Mouse (Mus musculus) liver, embryonic 15.5 days (tissue): Measurements from ENCODE around the gene Dgcr8. TPM values are rescaled to one million over a fixed set of nuclear protein-coding genes. Genes with fewer than 3 reads are reported as not detected.
"Not testable (repeated sequence)": the region's sequence is repeated elsewhere in the genome, so short reads cannot be mapped to it uniquely, and the experiment has no call there.

Experiments
- ATAC-seq: fragments of 200-750 bp; cut with Nextera tagmentation; 2 replicates; pipeline ENCODE4 v1.8.0; 2017; ENCODE audit warnings: moderate number of reproducible peaks, mild to moderate bottlenecking, moderate library complexity; ENCODE audit not compliant: insufficient read depth
- H3K27ac ChIP-seq: fragments of 300-500 bp; sonication (generic); replicated peaks from 2 replicates; pipeline ENCODE4 v1.5.1; 2015; ENCODE audit warnings: mild to moderate bottlenecking, inconsistent platforms
- H3K27me3 ChIP-seq: fragments of 300-500 bp; sonication (generic); 2 replicates; pipeline ENCODE4 v1.6.1; 2015; ENCODE audit warnings: mild to moderate bottlenecking, inconsistent platforms
- H3K36me3 ChIP-seq: fragments of 300-500 bp; sonication (generic); replicated peaks from 2 replicates; pipeline ENCODE4 v1.6.1; 2015; ENCODE audit warnings: moderate library complexity, mild to moderate bottlenecking, inconsistent platforms
- H3K4me1 ChIP-seq: fragments of 300-500 bp; sonication (generic); replicated peaks from 2 replicates; pipeline ENCODE4 v1.6.1; 2015; ENCODE audit warnings: inconsistent platforms
- H3K4me2 ChIP-seq: fragments of 300-500 bp; sonication (generic); 2 replicates; pipeline ENCODE4 v1.6.1; 2015; ENCODE audit warnings: moderate library complexity, mild to moderate bottlenecking, inconsistent platforms
- H3K4me3 ChIP-seq: fragments of 300-500 bp; sonication (generic); replicated peaks from 2 replicates; pipeline ENCODE4 v1.5.1; 2015; ENCODE audit warnings: mild to moderate bottlenecking, inconsistent platforms
- H3K9ac ChIP-seq: fragments of 300-500 bp; sonication (generic); 2 replicates; pipeline ENCODE4 v1.6.1; 2015; ENCODE audit warnings: moderate library complexity, mild to moderate bottlenecking, inconsistent platforms
- H3K9me3 ChIP-seq: fragments of 300-500 bp; sonication (generic); replicated peaks from 2 replicates; pipeline ENCODE4 v1.6.1; 2016; ENCODE audit warnings: inconsistent platforms
- WGBS: fragments of 180-500 bp; shearing (Covaris S2); methylation state at CpG from one replicate; pipeline ENCODE4 v1.1.7; 2015; ENCODE audit warnings: mixed read lengths; ENCODE audit not compliant: insufficient replicate concordance; 5-methylcytosine and 5-hydroxymethylcytosine counted together
- polyA plus RNA-seq: library from polyadenylated mRNA; unstranded; fragments of >200 nt; fragmentation: Nextera tagmentation; extraction: Ambion mirVana; gene quantifications from 2 replicates; pipeline ENCODE4 v1.2.1, GENCODE M21; 2015

The Dgcr8 gene
- polyA plus RNA-seq, 1 experiment from 2014 or later: 11.2 TPM

DNA sequence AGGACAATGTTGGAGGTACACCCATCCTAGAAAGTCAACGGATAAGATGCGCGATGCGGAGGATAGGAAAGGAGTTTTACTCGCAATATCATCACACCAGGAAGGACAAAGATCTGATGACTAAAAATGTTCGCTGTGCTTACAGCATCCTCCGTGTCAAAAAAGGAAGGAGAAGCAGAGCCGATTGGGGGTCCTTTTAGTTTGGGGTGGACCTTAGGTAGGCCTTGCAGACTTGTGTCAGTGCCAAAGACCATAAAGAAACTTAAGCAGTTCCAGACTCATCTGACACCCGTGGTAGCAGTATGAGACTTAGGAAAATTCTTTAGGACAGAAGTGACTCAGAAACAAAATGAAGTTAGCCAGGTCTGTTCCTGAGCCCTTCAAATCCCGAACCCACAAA is 568 bp upstream of the Dgcr8 start:
- Histone ChIP-seq H3K4me3 (peak overlapping the region; percentile 76), H3K4me1 (peaks cover 33% of the 10 kb centered on the region), H3K27ac (peak overlapping the region; percentile 76), H3K9ac (peak overlapping the region; percentile 84), H3K4me2 (peak overlapping the region; percentile 83), H3K36me3 (peaks cover 26% of the 10 kb centered on the region)
- not testable (repeated sequence) for H3K27me3 ChIP-seq, H3K9me3 ChIP-seq, ATAC-seq
- WGBS: 2% methylated on average over 10 of the region's 10 CpGs

DNA sequence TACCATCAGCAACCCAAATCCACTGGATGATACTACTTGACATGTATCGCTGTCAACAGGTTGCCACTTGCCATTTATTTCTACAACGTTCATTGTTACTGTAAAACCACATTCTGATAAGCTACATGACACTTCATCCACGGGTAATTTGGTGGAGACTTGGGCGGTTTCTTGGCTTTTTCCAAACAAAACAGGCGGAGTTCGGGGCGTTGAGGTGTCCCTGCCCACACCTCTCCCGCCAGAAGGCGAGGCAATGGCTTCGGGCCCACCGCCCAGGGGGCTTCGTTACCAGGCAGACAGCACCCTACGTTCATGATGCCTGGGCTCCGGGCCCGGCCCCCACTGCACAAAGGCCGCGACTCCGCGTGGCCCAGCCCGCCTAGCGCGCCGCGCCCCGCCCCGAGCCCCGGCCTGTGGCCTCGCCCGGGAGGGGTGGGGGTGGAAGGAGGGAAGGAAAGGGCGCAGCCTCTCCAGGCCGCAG is 425 bp downstream of the Dgcr8 start:
- H3K36me3 ChIP-seq: peaks cover 36% of the 10 kb centered on the region

DNA sequence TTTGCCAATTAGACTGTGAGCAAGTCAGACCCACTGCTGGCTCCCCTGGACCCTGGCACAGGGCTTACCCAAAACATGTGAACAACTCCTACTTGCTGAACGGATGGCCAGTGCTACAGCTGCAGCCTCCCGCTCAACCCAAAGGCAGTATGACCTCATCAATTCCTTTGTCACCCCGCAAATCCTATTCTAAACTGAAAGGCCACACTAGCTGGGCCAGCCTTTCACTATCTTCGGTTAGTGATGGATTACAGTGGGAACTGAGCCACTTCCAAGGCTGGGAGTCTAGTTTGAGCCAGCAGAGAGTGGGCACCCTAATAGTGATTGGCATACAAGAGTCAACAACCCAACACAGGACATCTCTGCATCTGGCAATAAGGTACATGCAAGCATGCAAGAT is 880 bp downstream of the Dgcr8 start:
- H3K27me3 ChIP-seq: no peaks in the 10 kb centered on the region
- 2% methylated on average over 4 of the region's 4 CpGs for WGBS
- peak overlapping the region; percentile 83 for H3K4me2 ChIP-seq
- peaks cover 40% of the 10 kb centered on the region for H3K36me3 ChIP-seq
- peak overlapping the region; percentile 76 for H3K4me3 ChIP-seq
- peak overlapping the region; percentile 88 for H3K27ac ChIP-seq
- H3K9me3 ChIP-seq: no peaks in the 10 kb centered on the region
- H3K9ac ChIP-seq: peak overlapping the region; percentile 84
- no peak for ATAC-seq
- peaks cover 33% of the 10 kb centered on the region for H3K4me1 ChIP-seq

More for the DNA sequence above, 425 bp downstream of the Dgcr8 start:
- ATAC-seq: peak; percentile 91
- peak overlapping the region; percentile 76 for H3K4me3 ChIP-seq
- peak overlapping the region; percentile 88 for H3K27ac ChIP-seq
- peaks cover 33% of the 10 kb centered on the region for H3K4me1 ChIP-seq
- H3K27me3 ChIP-seq: no peaks in the 10 kb centered on the region
- H3K4me2 ChIP-seq: peak overlapping the region; percentile 83
- H3K9me3 ChIP-seq: no peaks in the 10 kb centered on the region
- under 1% methylated on average over 28 of the region's 31 CpGs for WGBS
- H3K9ac ChIP-seq: peak overlapping the region; percentile 84

DNA sequence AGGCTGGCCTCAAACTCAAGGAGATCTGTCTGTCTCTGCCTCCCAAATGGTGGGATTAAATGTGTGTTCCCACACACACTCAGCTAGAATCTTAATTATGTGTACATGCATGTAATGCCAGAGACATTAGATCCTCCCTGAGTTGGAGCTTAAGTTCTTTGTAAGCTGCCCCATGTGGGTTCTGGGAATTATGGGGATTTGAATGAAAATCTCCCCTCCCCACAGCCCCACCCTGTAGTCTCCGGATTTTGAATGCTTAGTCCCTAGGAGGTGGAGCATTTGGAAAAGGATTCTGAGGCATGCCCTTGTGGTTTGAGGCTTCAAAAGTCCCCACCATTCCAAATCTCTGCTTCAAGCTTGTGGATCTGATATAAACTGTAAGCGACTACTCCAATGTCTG is 13.9 kb downstream of the Dgcr8 start:
- Histone ChIP-seq H3K9me3 (no peaks in the 10 kb centered on the region), H3K36me3 (peaks cover 98% of the 10 kb centered on the region)

DNA sequence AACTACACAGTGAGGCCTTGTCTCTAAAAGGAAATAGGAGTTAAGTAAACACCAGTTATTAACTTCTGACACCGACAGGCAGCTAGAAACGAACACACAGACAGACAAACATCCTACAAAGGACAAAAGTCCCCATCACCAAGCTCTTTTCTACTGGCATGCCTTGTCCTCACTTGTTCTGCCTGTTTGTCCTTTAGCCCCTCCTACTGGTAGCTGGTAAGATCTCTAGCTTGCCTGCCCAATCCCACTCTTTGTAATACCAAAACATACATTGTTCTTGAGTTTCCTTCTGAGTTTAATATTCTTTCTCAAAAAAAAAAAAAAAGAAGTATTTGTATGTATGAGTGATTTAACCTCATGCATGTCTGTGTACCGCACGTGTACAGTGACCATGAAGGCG is 20.9 kb downstream of the Dgcr8 start:
- peaks cover 95% of the 10 kb centered on the region for H3K36me3 ChIP-seq
- no peaks in the 10 kb centered on the region for H3K27me3 ChIP-seq
- no peak overlapping the region for H3K27ac ChIP-seq
- no peak overlapping the region for H3K9ac ChIP-seq
- 80% methylated on average over 5 of the region's 5 CpGs for WGBS
- no peaks in the 10 kb centered on the region for H3K9me3 ChIP-seq
- no peak overlapping the region for H3K4me2 ChIP-seq
- H3K4me1 ChIP-seq: no peaks in the 10 kb centered on the region
- no peak for ATAC-seq
- H3K4me3 ChIP-seq: no peak overlapping the region

More for the DNA sequence above, 13.9 kb downstream of the Dgcr8 start:
- Histone ChIP-seq H3K4me2 (no peak overlapping the region), H3K9ac (no peak overlapping the region), H3K4me3 (no peak overlapping the region), H3K27ac (no peak overlapping the region), H3K27me3 (no peaks in the 10 kb centered on the region), H3K4me1 (no peaks in the 10 kb centered on the region)
- WGBS: 79% methylated on average over 2 of the region's 2 CpGs
- no peak for ATAC-seq

DNA sequence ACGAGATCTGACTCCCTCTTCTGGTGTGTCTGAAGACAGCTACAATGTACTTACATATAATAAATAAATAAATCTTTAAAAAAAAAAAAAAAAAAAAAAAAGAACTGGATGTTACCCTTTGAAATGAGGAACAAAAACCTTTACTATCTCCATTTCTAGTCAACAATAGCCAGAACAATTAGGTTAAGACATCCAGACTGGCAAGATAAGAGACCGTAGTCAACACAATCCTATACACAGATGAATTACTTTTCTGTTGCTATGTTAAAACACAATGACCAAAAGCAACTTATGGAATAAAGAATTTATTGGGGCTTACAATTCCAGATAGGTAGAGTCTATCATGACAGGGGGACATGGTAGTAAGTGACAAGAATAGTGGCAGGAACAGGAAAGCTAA is 24.0 kb downstream of the Dgcr8 start:
- no peak overlapping the region for H3K4me2 ChIP-seq
- H3K36me3 ChIP-seq: peaks cover 91% of the 10 kb centered on the region
- H3K27me3 ChIP-seq: no peaks in the 10 kb centered on the region
- H3K4me3 ChIP-seq: no peak overlapping the region
- no peak overlapping the region for H3K9ac ChIP-seq
- H3K4me1 ChIP-seq: no peaks in the 10 kb centered on the region
- no peak overlapping the region for H3K27ac ChIP-seq
- no peaks in the 10 kb centered on the region for H3K9me3 ChIP-seq
- no peak for ATAC-seq
- 86% methylated on average over 2 of the region's 2 CpGs for WGBS

DNA sequence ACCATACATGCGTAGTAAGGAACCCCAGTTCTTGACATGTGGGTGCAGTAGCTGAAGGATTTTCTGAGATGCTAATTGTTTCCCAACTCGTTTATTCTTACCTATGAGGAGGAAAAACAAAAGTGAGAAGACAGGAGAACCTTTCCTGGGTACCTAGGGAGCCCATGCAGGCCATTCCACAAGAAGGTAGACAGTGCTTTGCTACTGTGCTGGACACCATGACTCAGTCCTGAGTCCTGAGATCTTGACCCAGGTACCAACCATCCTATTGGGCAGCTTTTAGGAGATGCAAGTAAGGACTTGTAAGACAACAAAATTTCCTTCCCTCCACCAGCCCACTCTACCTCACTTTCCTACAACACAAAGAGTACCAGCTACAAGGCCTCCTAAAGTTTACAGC is 30.8 kb downstream of the Dgcr8 start, which contains the start of gene Gm49776:
TSS of gene Gm49776 (minus strand) at position 101 of the 400 bp plus-strand sequence.
- Histone ChIP-seq H3K4me2 (no peak within 1 kb of the TSS), H3K36me3 (peaks cover 95% of the 10 kb centered on the region), H3K4me3 (no peak within 1 kb of the TSS), H3K9me3 (no peaks in the 10 kb centered on the region), H3K4me1 (0 out of 2 replicates have a peak, but pooled peaks cover 8% of the 10 kb centered on the region), H3K27me3 (no peaks in the 10 kb centered on the region), H3K9ac (no peak within 1 kb of the TSS), H3K27ac (no peak within 1 kb of the TSS)
- no peak for ATAC-seq
- 77% methylated on average over 2 of the region's 2 CpGs for WGBS

DNA sequence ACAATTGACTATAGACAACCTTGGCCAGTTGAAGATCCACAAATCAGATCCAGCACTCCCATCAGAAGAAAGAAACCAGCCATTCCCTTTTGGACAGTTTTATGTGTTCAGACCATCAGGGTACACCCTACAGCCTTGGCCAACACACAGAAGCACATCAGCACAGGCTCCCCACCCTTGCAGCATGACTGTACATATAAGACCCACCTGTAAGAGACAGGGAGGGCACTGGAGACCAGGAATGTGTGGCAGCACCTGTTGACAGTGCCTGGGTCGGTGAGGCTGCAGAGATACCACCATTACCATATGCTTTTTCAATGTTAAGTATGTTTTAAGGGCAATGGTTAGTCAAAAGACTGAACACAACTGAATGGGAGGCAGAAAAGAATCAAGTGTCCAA is 35.2 kb downstream of the Dgcr8 start:
- Histone ChIP-seq H3K4me1 (peaks cover 43% of the 10 kb centered on the region), H3K36me3 (peaks cover 87% of the 10 kb centered on the region), H3K4me3 (no peak overlapping the region), H3K27ac (no peak overlapping the region), H3K4me2 (no peak overlapping the region), H3K9me3 (no peaks in the 10 kb centered on the region), H3K9ac (no peak overlapping the region), H3K27me3 (no peaks in the 10 kb centered on the region)
- ATAC-seq: no peak
- 76% methylated on average over 1 of the region's 1 CpGs for WGBS

DNA sequence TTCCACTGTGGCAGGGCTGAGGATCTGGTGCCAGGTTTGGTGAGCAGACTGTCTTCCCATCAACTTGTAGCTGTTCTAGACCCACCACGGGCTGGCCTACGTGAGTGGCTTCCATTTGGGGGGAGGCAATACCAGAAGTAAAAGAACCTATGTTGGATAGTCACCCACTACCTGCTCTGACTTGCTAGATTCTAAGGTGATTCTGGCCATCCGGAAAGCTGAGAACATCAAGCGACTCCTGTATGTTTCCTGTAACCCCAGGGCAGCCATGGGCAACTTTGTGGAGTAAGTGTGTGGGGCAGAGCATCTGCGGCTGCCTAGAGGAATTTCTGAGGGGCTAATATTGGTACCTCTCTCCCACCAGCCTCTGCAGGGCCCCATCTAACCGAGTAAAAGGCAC is 36.3 kb downstream of the Dgcr8 start:
- Histone ChIP-seq H3K9ac (no peak overlapping the region), H3K4me3 (no peak overlapping the region), H3K4me1 (peaks cover 44% of the 10 kb centered on the region), H3K27ac (no peak overlapping the region), H3K9me3 (no peaks in the 10 kb centered on the region), H3K36me3 (peaks cover 76% of the 10 kb centered on the region), H3K4me2 (no peak overlapping the region), H3K27me3 (no peaks in the 10 kb centered on the region)
- WGBS: 80% methylated on average over 6 of the region's 6 CpGs
- no peak for ATAC-seq

DNA sequence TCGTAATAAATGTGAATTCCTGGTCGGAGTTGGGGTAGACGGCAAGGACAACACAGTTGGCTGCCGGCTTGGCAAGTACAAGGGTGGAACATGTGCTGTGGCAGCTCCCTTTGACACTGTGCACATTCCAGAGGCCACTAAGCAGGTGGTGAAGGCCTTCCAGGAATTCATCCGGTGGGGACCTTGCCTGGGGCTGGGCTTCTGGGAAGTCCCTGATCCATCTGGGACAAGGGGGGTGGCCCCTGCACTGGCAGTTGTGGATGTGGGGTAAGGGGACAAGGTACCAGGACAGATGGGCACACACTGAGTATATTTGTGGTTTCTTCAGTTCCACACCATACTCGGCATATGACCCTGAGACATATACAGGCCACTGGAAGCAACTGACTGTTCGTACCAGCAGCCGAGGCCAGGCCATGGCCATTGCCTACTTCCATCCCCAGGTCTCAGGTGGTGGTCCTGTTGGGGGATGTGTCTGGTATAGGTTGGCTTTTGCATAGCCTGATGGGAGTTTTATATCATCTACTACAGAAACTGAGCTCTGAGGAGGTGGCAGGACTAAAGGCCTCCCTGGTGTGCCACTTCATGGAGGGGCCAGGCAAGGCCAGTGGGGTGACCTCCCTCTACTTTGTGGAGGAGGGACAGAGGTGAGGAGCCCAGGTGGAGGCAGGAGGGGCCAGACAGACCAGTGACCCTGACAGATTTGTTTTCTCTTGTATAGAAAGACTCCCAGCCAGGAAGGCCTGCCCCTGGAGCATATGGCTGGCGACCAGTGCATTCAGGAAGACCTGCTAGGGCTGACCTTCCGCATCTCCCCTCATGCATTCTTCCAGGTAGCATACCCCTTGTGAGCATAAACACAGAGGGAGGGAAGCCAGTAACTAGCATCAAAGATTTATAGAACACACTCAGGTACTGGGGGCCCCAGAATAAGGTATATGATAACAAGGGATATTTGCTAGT is 37.9 kb downstream of the Dgcr8 start:
- H3K27ac ChIP-seq: no peak overlapping the region
- peak overlapping the region; percentile 91 for H3K4me2 ChIP-seq
- peak overlapping the region; percentile 81 for H3K4me3 ChIP-seq
- H3K27me3 ChIP-seq: no peaks in the 10 kb centered on the region
- peak overlapping the region; percentile 84 for H3K9ac ChIP-seq
- peaks cover 71% of the 10 kb centered on the region for H3K36me3 ChIP-seq
- 73% methylated on average over 10 of the region's 10 CpGs for WGBS
- H3K4me1 ChIP-seq: peaks cover 60% of the 10 kb centered on the region
- H3K9me3 ChIP-seq: no peaks in the 10 kb centered on the region
- ATAC-seq: no peak

DNA sequence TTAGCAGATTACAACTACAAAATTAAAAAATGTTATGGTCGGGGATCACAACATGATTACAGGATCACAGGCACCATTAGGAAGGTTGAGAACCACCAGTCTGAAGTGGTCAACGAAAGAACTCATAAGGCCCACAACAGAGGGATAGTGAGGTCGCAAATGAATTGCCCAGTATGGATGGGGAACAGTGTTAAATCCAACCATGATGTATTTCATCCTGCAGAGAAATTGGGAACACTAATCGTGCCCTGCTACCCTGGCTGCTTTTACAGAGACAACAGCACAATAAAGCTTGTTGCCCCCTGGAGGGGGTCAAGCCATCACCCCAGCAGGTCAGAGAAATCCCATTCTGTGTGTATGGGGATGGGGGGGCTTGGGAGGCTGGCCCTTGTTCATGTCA is 38.8 kb downstream of the Dgcr8 start:
- ATAC-seq: no peak
- Histone ChIP-seq H3K4me3 (peak overlapping the region; percentile 81), H3K9me3 (no peaks in the 10 kb centered on the region), H3K4me2 (peak overlapping the region; percentile 91), H3K9ac (peak overlapping the region; percentile 84), H3K36me3 (peaks cover 71% of the 10 kb centered on the region), H3K4me1 (peaks cover 64% of the 10 kb centered on the region), H3K27me3 (no peaks in the 10 kb centered on the region), H3K27ac (peak overlapping the region; percentile 88; the same call in 1 of the 2 replicates)
- WGBS: 47% methylated on average over 4 of the region's 4 CpGs
